Mouse (Mus musculus) hindbrain, postnatal 0 days (tissue): ENCODE results near the gene Cdca7. TPM values are rescaled to one million over a fixed set of nuclear protein-coding genes. Genes with fewer than 3 reads are reported as not detected.

ENCODE experiments used
- ATAC-seq: fragments of 200-750 bp; cut with Nextera tagmentation; 2 replicates; pipeline ENCODE4 v1.8.0; 2017; ENCODE audit warnings: mild to moderate bottlenecking, moderate TSS enrichment, moderate library complexity
- DNase-seq: peaks from one replicate; pipeline ENCODE4 v3.0.0-alpha.2; 2015; ENCODE audit warnings: low spot score
- H3K27ac ChIP-seq: fragments of 300-500 bp; sonication (generic); 2 replicates; pipeline ENCODE4 v1.5.1; 2014; ENCODE audit warnings: mild to moderate bottlenecking
- H3K27me3 ChIP-seq: fragments of 300-500 bp; sonication (generic); 2 replicates; pipeline ENCODE4 v1.6.1; 2014; ENCODE audit warnings: low read length, mixed read lengths; ENCODE audit not compliant: insufficient read depth
- H3K36me3 ChIP-seq: fragments of 300-500 bp; sonication (generic); 2 replicates; pipeline ENCODE4 v1.6.1; 2014; ENCODE audit warnings: low read length, mixed read lengths; ENCODE audit not compliant: insufficient read depth
- H3K4me1 ChIP-seq: fragments of 300-500 bp; sonication (generic); 2 replicates; pipeline ENCODE4 v1.6.1; 2014; ENCODE audit warnings: antibody characterized with exemption, low read length, mixed read lengths; ENCODE audit not compliant: insufficient read depth
- H3K4me2 ChIP-seq: fragments of 300-500 bp; sonication (generic); 2 replicates; pipeline ENCODE4 v1.6.1; 2014; ENCODE audit warnings: low read depth, mild to moderate bottlenecking, low read length, moderate library complexity, mixed read lengths
- H3K4me3 ChIP-seq: fragments of 300-500 bp; sonication (generic); 2 replicates; pipeline ENCODE4 v1.5.1; 2014; ENCODE audit warnings: low read length
- H3K9ac ChIP-seq: fragments of 300-500 bp; sonication (generic); replicated peaks from 2 replicates; pipeline ENCODE4 v1.6.1; 2014; ENCODE audit warnings: mild to moderate bottlenecking, low read length, moderate library complexity, mixed read lengths
- H3K9me3 ChIP-seq: fragments of 300-500 bp; sonication (generic); 2 replicates; pipeline ENCODE4 v1.6.1; 2016; ENCODE audit warnings: low read length, mixed read lengths
- CTCF ChIP-seq: IDR thresholded peaks from 2 replicates; pipeline ENCODE4 v1.5.1; 2016; ENCODE audit warnings: antibody characterized with exemption, control low read depth, low read depth
- WGBS: fragments of 180-500 bp; shearing (Covaris S2); extraction: QIAGEN DNeasy Blood & Tissue Kit; methylation state at CpG from one replicate; pipeline ENCODE4 v1.1.7; 2014; 5-methylcytosine and 5-hydroxymethylcytosine counted together
- polyA plus RNA-seq: library from polyadenylated mRNA; unstranded; fragments of >200 nt; fragmentation: Nextera tagmentation; extraction: Ambion mirVana; gene quantifications from 2 replicates; pipeline ENCODE4 v1.2.1, GENCODE M21; 2015
- total RNA-seq: library from RNA; depleted of rRNA; stranded (reverse); fragments of >200 nt; gene quantifications from 2 replicates; pipeline ENCODE4 v1.2.3, GENCODE M21; 2014

Gene Cdca7
- total and polyA plus RNA-seq, 2 experiments from 2014 or later, result 12.8 to 17.5 TPM

DNA sequence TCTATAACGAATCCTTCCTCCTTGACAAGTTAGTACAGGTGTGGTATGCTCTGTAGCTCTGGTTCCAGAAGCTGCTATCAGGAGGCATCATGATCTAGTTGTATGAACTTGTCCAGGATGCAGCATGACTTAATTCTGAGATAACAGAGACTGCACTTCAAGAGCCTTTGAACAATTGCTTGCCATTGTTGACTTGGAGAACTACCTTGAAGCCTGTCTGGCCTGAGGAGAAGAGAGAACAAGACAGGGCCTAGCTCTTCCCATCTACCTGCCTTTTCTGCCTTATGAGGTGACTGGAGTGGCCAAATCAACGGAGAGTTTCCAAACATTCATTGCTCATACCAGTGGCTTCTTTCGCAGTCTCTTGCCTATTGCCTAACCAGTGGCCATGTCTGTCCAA is 29.9 kb upstream of the Cdca7 start:
- Histone ChIP-seq H3K4me2 (no peak overlapping the region), H3K9ac (no peak overlapping the region), H3K4me1 (no peaks in the 10 kb centered on the region), H3K36me3 (no peaks in the 10 kb centered on the region), H3K9me3 (no peaks in the 10 kb centered on the region), H3K27ac (no peak overlapping the region), H3K27me3 (no peaks in the 10 kb centered on the region), H3K4me3 (no peak overlapping the region)
- no peak for TF ChIP-seq CTCF
- WGBS, result 91% methylated on average over 3 of the region's 3 CpGs
- no peak for ATAC-seq
- no peak for DNase-seq

GRCm38 (mm10) chr2:72446615-72447014 is 29.3 kb upstream of the Cdca7 start:
- WGBS, result 24% methylated on average over 5 of the region's 5 CpGs
- Histone ChIP-seq H3K36me3 (no peaks in the 10 kb centered on the region), H3K27me3 (no peaks in the 10 kb centered on the region), H3K4me1 (no peaks in the 10 kb centered on the region), H3K4me2 (no peak overlapping the region), H3K27ac (no peak overlapping the region), H3K4me3 (no peak overlapping the region), H3K9ac (no peak overlapping the region), H3K9me3 (no peaks in the 10 kb centered on the region)
- no peak for TF ChIP-seq CTCF
- ATAC-seq (no peak), DNase-seq (no peak)

DNA sequence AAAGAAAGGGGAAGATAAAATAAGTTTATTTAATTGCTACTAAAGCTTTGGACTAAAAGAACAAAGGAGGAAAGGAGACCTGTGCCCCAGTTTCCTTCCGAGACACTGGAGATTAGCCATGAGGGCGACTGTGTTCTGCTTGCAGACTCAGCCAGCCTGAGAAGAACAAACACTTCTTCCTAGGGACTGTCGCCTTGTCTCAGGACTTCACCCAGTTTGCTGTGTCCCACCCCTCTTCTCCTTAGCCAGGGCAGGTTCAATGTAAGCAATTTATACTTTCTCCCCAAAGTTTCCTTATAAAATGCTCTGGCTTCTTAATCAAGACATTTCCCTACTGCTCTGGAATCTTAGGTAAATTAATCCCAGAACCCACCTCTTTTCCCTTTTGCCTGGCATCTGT is 22.4 kb upstream of the Cdca7 start:
- WGBS, result 60% methylated on average over 3 of the region's 3 CpGs
- H3K27ac ChIP-seq, result no peak overlapping the region
- H3K9ac ChIP-seq, result no peak overlapping the region
- no peaks in the 10 kb centered on the region for H3K27me3 ChIP-seq
- H3K4me2 ChIP-seq, result no peak overlapping the region
- H3K9me3 ChIP-seq, result no peaks in the 10 kb centered on the region
- H3K36me3 ChIP-seq, result no peaks in the 10 kb centered on the region
- ATAC-seq (no peak), DNase-seq (no peak)
- H3K4me3 ChIP-seq, result no peak overlapping the region
- TF ChIP-seq CTCF, result no peak
- no peaks in the 10 kb centered on the region for H3K4me1 ChIP-seq

DNA sequence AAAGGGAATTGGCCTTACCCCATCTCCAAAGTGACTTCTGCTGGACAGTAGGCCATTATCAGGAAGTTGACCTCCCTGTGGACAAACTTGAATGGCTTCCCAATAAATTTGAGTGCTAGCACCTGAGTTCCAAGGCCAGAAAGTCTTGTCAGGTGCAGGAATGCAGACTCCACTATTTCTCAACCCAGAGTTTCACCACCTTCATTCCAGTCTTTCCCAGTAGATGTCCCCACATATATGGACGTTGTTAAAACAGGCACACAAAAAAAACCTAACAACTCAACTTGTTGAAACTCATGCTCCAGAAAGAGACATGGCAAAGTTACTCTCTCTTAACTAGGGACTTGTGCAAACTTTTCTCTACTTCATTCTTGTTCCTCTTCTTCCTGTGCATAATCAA is 19.8 kb upstream of the Cdca7 start:
- ATAC-seq, result no peak
- H3K9ac ChIP-seq, result no peak overlapping the region
- no peak overlapping the region for H3K4me3 ChIP-seq
- no peaks in the 10 kb centered on the region for H3K36me3 ChIP-seq
- no peaks in the 10 kb centered on the region for H3K27me3 ChIP-seq
- no peaks in the 10 kb centered on the region for H3K4me1 ChIP-seq
- 70% methylated on average over 1 of the region's 1 CpGs for WGBS
- H3K4me2 ChIP-seq, result no peak overlapping the region
- no peak overlapping the region for H3K27ac ChIP-seq
- no peak for TF ChIP-seq CTCF
- H3K9me3 ChIP-seq, result no peaks in the 10 kb centered on the region
- DNase-seq, result no peak

DNA sequence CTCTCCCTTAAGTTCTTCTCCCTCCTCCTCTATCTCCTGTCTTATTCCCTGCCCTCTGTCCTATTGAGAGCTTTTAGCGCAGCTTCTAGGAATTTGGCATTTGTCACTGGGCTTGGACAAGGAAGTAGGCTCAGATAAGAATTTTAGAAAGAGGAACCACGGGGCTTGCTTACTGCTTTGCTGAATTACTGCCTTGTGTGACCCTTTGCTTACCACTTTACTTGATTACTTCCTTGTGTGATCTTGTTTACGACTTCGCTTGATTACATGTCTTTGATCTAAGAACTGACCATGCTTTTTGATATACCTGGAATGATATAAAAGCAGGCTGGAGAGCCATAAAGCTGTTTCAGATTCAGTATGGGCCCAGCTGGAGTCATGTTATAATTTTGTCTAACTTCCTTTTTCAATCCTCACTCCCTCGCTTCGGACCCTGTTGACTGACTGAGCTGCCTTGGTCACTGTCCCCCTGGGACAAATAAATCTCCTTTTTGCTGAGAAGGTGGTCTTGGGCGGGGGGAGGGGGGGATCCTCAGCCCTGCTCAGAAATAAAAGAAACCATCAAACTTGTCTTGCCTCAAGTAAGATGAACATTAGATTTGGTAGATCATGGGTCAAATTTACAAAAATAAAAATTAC is 11.5 kb upstream of the Cdca7 start:
- 75% methylated on average over 7 of the region's 7 CpGs for WGBS
- ATAC-seq (no peak), DNase-seq (no peak)
- H3K4me1 ChIP-seq, result no peaks in the 10 kb centered on the region
- no peak overlapping the region for H3K9ac ChIP-seq
- no peak overlapping the region for H3K4me2 ChIP-seq
- H3K4me3 ChIP-seq, result no peak overlapping the region
- TF ChIP-seq CTCF, result no peak
- H3K27me3 ChIP-seq, result no peaks in the 10 kb centered on the region
- H3K27ac ChIP-seq, result no peak overlapping the region
- no peaks in the 10 kb centered on the region for H3K9me3 ChIP-seq
- no peaks in the 10 kb centered on the region for H3K36me3 ChIP-seq

GRCm38 (mm10) chr2:72467604-72468003 is 8.4 kb upstream of the Cdca7 start:
- no peak overlapping the region for H3K9ac ChIP-seq
- H3K9me3 ChIP-seq, result no peaks in the 10 kb centered on the region
- H3K27me3 ChIP-seq, result no peaks in the 10 kb centered on the region
- no peak overlapping the region for H3K4me2 ChIP-seq
- no peak overlapping the region for H3K4me3 ChIP-seq
- ATAC-seq (no peak), DNase-seq (no peak)
- H3K4me1 ChIP-seq, result no peaks in the 10 kb centered on the region
- 78% methylated on average over 1 of the region's 1 CpGs for WGBS
- TF ChIP-seq CTCF, result no peak
- no peaks in the 10 kb centered on the region for H3K36me3 ChIP-seq
- no peak overlapping the region for H3K27ac ChIP-seq

DNA sequence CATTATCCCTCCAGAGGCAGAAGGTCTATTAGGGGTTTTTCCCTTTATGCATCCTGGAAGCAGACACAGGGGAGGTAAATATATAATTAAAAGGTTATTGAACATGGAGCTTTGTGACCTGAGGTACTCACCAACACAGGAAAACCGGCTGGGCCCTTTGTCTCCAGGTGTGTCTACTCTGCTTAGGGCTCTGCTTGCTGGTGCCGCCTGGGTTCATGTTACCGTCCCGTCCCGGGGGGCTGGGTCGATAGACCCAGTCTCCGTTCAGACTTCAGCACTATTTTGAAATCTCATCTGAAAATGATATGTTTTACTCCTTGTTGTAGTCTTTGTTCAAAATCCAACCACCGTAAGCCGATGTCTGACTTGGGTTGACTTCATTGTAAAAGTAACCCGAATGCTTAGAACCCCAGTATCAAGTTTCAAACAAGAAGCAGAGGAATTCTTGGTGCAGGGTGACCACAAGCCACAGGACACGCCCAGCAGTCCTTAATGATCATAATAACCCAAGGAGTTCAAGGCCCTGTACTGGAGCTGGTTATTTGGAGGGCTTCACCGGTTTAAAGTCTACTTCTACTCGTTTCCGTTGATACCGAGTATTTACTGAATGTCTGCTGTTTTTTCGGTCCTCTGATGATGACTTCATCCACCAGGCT is 4.4 kb upstream of the Cdca7 start:
- H3K36me3 ChIP-seq, result no peaks in the 10 kb centered on the region
- no peaks in the 10 kb centered on the region for H3K9me3 ChIP-seq
- 83% methylated on average over 16 of the region's 16 CpGs for WGBS
- 0 out of 2 replicates have a peak, but pooled peaks cover 2% of the 10 kb centered on the region for H3K4me1 ChIP-seq
- TF ChIP-seq CTCF, result no peak
- no peak overlapping the region for H3K4me3 ChIP-seq
- DNase-seq (no peak), ATAC-seq (no peak)
- no peak overlapping the region for H3K27ac ChIP-seq
- H3K9ac ChIP-seq, result no peak overlapping the region
- no peak overlapping the region for H3K4me2 ChIP-seq
- no peaks in the 10 kb centered on the region for H3K27me3 ChIP-seq
